Mouse (Mus musculus): ENCODE data around the gene Fam89b. TPM values are rescaled to one million over a fixed set of nuclear protein-coding genes. Genes with fewer than 3 reads are reported as not detected.
A peak's percentile ranks its signal among the peaks of the same experiment; 100 is the strongest.
"Not testable (repeated sequence)": the region's sequence is repeated elsewhere in the genome, so short reads cannot be mapped to it uniquely, and the experiment has no call there.

The Fam89b gene
- polyA plus RNA-seq, 1 experiment: 176 TPM

- Histone ChIP-seq H3K4me1 (ENCODE audit: control insufficient read depth, insufficient read depth, low read length) (peaks cover 10% of the 10 kb centered on the region), H3K4me3 (ENCODE audit: insufficient read depth, low read length) (peak overlapping the region; percentile 66)
- no peak for TF ChIP-seq CTCF (IDR thresholded peaks at IDR 0.05; ENCODE audit: low read depth, low read length)
Measured at GRCm38 (mm10) chr19:5693801-5694200, 35.7 kb downstream of the Fam89b start.

GRCm38 (mm10) chr19:5692913-5693396 is 36.5 kb downstream of the Fam89b start:
- H3K27ac ChIP-seq (ENCODE audit: insufficient read depth, low read depth, low read length): peak overlapping the region; percentile 96
- peaks cover 10% of the 10 kb centered on the region for H3K4me1 ChIP-seq (ENCODE audit: control insufficient read depth, insufficient read depth, low read length)
- H3K4me3 ChIP-seq (ENCODE audit: insufficient read depth, low read length): peak overlapping the region; percentile 66
- TF ChIP-seq CTCF (IDR thresholded peaks at IDR 0.05; ENCODE audit: low read depth, low read length) (no peak), POLR2A (IDR thresholded peaks at IDR 0.05; ENCODE audit: borderline replicate concordance, low read depth, low read length) (no peak)

More at GRCm38 (mm10) chr19:5693801-5694200, 35.7 kb downstream of the Fam89b start:
- no peak overlapping the region; the same call in 1 of the 2 replicates for H3K27ac ChIP-seq (ENCODE audit: insufficient read depth, low read depth, low read length)

GRCm38 (mm10) chr19:5692086-5692912 is 37.2 kb downstream of the Fam89b start:
- Histone ChIP-seq H3K4me3 (ENCODE audit: insufficient read depth, low read length) (peak overlapping the region; percentile 66), H3K4me1 (ENCODE audit: control insufficient read depth, insufficient read depth, low read length) (peaks cover 14% of the 10 kb centered on the region), H3K27ac (ENCODE audit: insufficient read depth, low read depth, low read length) (peak overlapping the region; percentile 96)
- TF ChIP-seq CTCF (IDR thresholded peaks at IDR 0.05; ENCODE audit: low read depth, low read length) (no peak), POLR2A (IDR thresholded peaks at IDR 0.05; ENCODE audit: borderline replicate concordance, low read depth, low read length) (no peak)

- TF ChIP-seq CTCF (IDR thresholded peaks at IDR 0.05; ENCODE audit: low read depth, low read length): no peak
- no peak for TF ChIP-seq POLR2A (IDR thresholded peaks at IDR 0.05; ENCODE audit: borderline replicate concordance, low read depth, low read length)
- Histone ChIP-seq H3K4me3 (ENCODE audit: insufficient read depth, low read length) (peak overlapping the region; percentile 66), H3K27ac (ENCODE audit: insufficient read depth, low read depth, low read length) (peak overlapping the region; percentile 96), H3K4me1 (ENCODE audit: control insufficient read depth, insufficient read depth, low read length) (peaks cover 15% of the 10 kb centered on the region)
Measured at GRCm38 (mm10) chr19:5691601-5692000, 37.9 kb downstream of the Fam89b start.

- Histone ChIP-seq H3K4me1 (ENCODE audit: control insufficient read depth, insufficient read depth, low read length) (peaks cover 15% of the 10 kb centered on the region), H3K27ac (ENCODE audit: insufficient read depth, low read depth, low read length) (peak overlapping the region; percentile 78), H3K4me3 (ENCODE audit: insufficient read depth, low read length) (peak overlapping the region; percentile 66)
- TF ChIP-seq POLR2A (IDR thresholded peaks at IDR 0.05; ENCODE audit: borderline replicate concordance, low read depth, low read length) (no peak), CTCF (IDR thresholded peaks at IDR 0.05; ENCODE audit: low read depth, low read length) (no peak)
Measured at GRCm38 (mm10) chr19:5690343-5690735, 39.1 kb downstream of the Fam89b start.

- Histone ChIP-seq H3K4me1 (ENCODE audit: control insufficient read depth, insufficient read depth, low read length) (peaks cover 15% of the 10 kb centered on the region), H3K27ac (ENCODE audit: insufficient read depth, low read depth, low read length) (peak overlapping the region; percentile 78), H3K4me3 (ENCODE audit: insufficient read depth, low read length) (peak overlapping the region; percentile 66)
- TF ChIP-seq POLR2A (IDR thresholded peaks at IDR 0.05; ENCODE audit: borderline replicate concordance, low read depth, low read length): no peak
- no peak for TF ChIP-seq CTCF (IDR thresholded peaks at IDR 0.05; ENCODE audit: low read depth, low read length)
Measured at GRCm38 (mm10) chr19:5689565-5690342, 39.7 kb downstream of the Fam89b start.

- Histone ChIP-seq H3K27ac (ENCODE audit: insufficient read depth, low read depth, low read length) (peak overlapping the region; percentile 78), H3K4me1 (ENCODE audit: control insufficient read depth, insufficient read depth, low read length) (peaks cover 13% of the 10 kb centered on the region), H3K4me3 (ENCODE audit: insufficient read depth, low read length) (peak overlapping the region; percentile 66)
- TF ChIP-seq CTCF (IDR thresholded peaks at IDR 0.05; ENCODE audit: low read depth, low read length): no peak
- TF ChIP-seq POLR2A (IDR thresholded peaks at IDR 0.05; ENCODE audit: borderline replicate concordance, low read depth, low read length): no peak
Measured at GRCm38 (mm10) chr19:5689088-5689428, 40.4 kb downstream of the Fam89b start.

GRCm38 (mm10) chr19:5688200-5689087 is 41.0 kb downstream of the Fam89b start, which contains the start of the genes Map3k11 and Pcnx3:
Gene Map3k11 (plus strand): TSS chr19:5688742.
Gene Pcnx3 (minus strand): TSS chr19:5688908.
- TF ChIP-seq CTCF (IDR thresholded peaks at IDR 0.05; ENCODE audit: low read depth, low read length) (no peak), POLR2A (IDR thresholded peaks at IDR 0.05; ENCODE audit: borderline replicate concordance, low read depth, low read length) (no peak)
- peak within 1 kb of the TSS; percentile 78 for H3K27ac ChIP-seq (ENCODE audit: insufficient read depth, low read depth, low read length)
- peak within 1 kb of the TSS; percentile 66 for H3K4me3 ChIP-seq (ENCODE audit: insufficient read depth, low read length)
- H3K4me1 ChIP-seq (ENCODE audit: control insufficient read depth, insufficient read depth, low read length): peaks cover 7% of the 10 kb centered on the region

GRCm38 (mm10) chr19:5687738-5688137 is 41.7 kb downstream of the Fam89b start:
- TF ChIP-seq POLR2A (IDR thresholded peaks at IDR 0.05; ENCODE audit: borderline replicate concordance, low read depth, low read length) (no peak), CTCF (IDR thresholded peaks at IDR 0.05; ENCODE audit: low read depth, low read length) (no peak)
- peak overlapping the region; percentile 66 for H3K4me3 ChIP-seq (ENCODE audit: insufficient read depth, low read length)
- no peak overlapping the region for H3K27ac ChIP-seq (ENCODE audit: insufficient read depth, low read depth, low read length)
- peaks cover 5% of the 10 kb centered on the region for H3K4me1 ChIP-seq (ENCODE audit: control insufficient read depth, insufficient read depth, low read length)

GRCm38 (mm10) chr19:5686954-5687353 is 42.5 kb downstream of the Fam89b start:
- not testable (repeated sequence) for H3K27ac ChIP-seq (ENCODE audit: insufficient read depth, low read depth, low read length); H3K4me3 ChIP-seq (ENCODE audit: insufficient read depth, low read length); H3K4me1 ChIP-seq (ENCODE audit: control insufficient read depth, insufficient read depth, low read length)

All from bone marrow macrophage, adult 2 months (primary cell).